Comparison of ENCODE assay signal across 25 mouse cellular contexts in the genomic region with DNA sequence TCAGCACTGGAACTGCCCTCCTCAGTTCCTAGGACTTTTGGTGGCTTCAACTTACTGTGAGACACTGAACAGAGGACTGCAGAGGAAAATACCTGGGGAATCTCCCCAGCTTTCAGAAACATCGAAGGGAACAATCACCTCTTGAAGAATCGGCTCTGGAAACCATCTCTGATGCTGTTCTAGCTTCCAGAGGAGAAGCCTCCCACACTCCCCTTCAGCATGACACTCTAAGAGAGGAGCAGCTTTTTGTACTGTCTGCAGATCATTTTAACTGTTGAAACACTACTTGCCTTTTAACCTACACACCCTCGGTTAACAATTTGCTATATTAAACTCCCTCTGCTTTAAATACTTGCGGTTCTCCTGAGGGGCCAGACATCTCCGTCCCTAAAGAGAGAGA.
DNase-seq lines count a peak whose midpoint lies in the region; ATAC-seq lines count a peak whose summit lies in the region.
"Had no signal": no experiment of that assay in that cellular context is flagged by ENCODE, and none has a peak within 500 bp of the region (broad histone marks: within the 10 kb centered on the region; RNA-seq: fewer than 3 reads in every experiment).

No protein-coding gene starts in this region.

- DNase-seq in frontal cortex, postnatal 14 days (ENCODE audit: low spot score in 2 of 2): no peak
- peak; percentile 58 for DNase-seq in brain, adult 2 months (ENCODE audit: low read depth, low spot score)
- peak; percentile 35 for DNase-seq in telencephalon, adult 2 months (ENCODE audit: low read depth, low spot score)
- DNase-seq: adrenal gland, adult 8-10 months; adrenal gland, postnatal 14 days; adrenal gland, postnatal 36 days; B cell, adult 2 months; cerebellum, adult 11 months; cerebellum, adult 18-20 months; cerebellum, adult 8-10 months; cerebellum, adult 9-11 months; cerebellum, postnatal 14 days; cerebellum, postnatal 36 days; embryo, embryonic 11 days had no signal

- no peaks in the 10 kb centered on the region for H3K36me3 ChIP-seq in midbrain, embryonic 15.5 days (replicated peaks)
- H3K36me3 ChIP-seq: embryonic facial prominence, embryonic 13.5 days; embryonic facial prominence, embryonic 15.5 days; forebrain, embryonic 15.5 days; G1E had no signal

- 79% methylated on average over 5 of the region's 5 CpGs for WGBS in midbrain, embryonic 15.5 days

- H3K9ac ChIP-seq in midbrain, embryonic 15.5 days: no peak overlapping the region
- H3K9ac ChIP-seq: embryonic facial prominence, embryonic 13.5 days; embryonic facial prominence, embryonic 15.5 days; forebrain, embryonic 13.5 days; forebrain, embryonic 15.5 days had no signal

- H3K4me3 ChIP-seq in midbrain, embryonic 15.5 days: no peak overlapping the region
- H3K4me3 ChIP-seq: embryonic facial prominence, embryonic 13.5 days; embryonic facial prominence, embryonic 15.5 days; forebrain, embryonic 13.5 days; forebrain, embryonic 15.5 days had no signal

- H3K27ac ChIP-seq in midbrain, embryonic 15.5 days: no peak overlapping the region
- H3K27ac ChIP-seq: embryonic facial prominence, embryonic 13.5 days; embryonic facial prominence, embryonic 15.5 days; forebrain, embryonic 13.5 days; forebrain, embryonic 15.5 days had no signal

- no peak overlapping the region for H3K4me2 ChIP-seq in midbrain, embryonic 15.5 days
- H3K4me2 ChIP-seq: embryonic facial prominence, embryonic 13.5 days; embryonic facial prominence, embryonic 15.5 days; forebrain, embryonic 13.5 days; forebrain, embryonic 15.5 days had no signal

- no peaks in the 10 kb centered on the region for H3K9me3 ChIP-seq in midbrain, embryonic 15.5 days
- H3K9me3 ChIP-seq: embryonic facial prominence, embryonic 15.5 days; forebrain, embryonic 13.5 days; forebrain, embryonic 15.5 days; G1E had no signal

- H3K27me3 ChIP-seq in midbrain, embryonic 15.5 days (replicated peaks): no peaks in the 10 kb centered on the region
- H3K27me3 ChIP-seq: CH12.LX; embryonic facial prominence, embryonic 13.5 days; embryonic facial prominence, embryonic 15.5 days; forebrain, embryonic 13.5 days; forebrain, embryonic 15.5 days; Patski had no signal

- peak; percentile 81 for ATAC-seq in frontal cortex, adult (ENCODE audit: low TSS enrichment)
- ATAC-seq in midbrain, embryonic 15.5 days (replicated peaks): no peak
- ATAC-seq: activated CD4-positive, CD25-positive, alpha-beta regulatory T cell, adult 4 months; CD4-positive, CD25-positive, alpha-beta regulatory T cell, adult 4 months; forebrain, embryonic 13.5 days; forebrain, embryonic 15.5 days; Patski had no signal

- no peaks in the 10 kb centered on the region for H3K4me1 ChIP-seq in midbrain, embryonic 15.5 days
- H3K4me1 ChIP-seq: embryonic facial prominence, embryonic 13.5 days; embryonic facial prominence, embryonic 15.5 days; forebrain, embryonic 13.5 days; forebrain, embryonic 15.5 days had no signal

Comparison
In these comparisons a context has a peak if more than half of its experiments do, and no peak if none do; other contexts are left out.
1. DNase-seq: peak in brain, adult 2 months (single experiment) and telencephalon, adult 2 months (single experiment); none in frontal cortex, postnatal 14 days (0 of 2).